Mouse (Mus musculus): Measurements from ENCODE around the gene Kmt2d.

DNA sequence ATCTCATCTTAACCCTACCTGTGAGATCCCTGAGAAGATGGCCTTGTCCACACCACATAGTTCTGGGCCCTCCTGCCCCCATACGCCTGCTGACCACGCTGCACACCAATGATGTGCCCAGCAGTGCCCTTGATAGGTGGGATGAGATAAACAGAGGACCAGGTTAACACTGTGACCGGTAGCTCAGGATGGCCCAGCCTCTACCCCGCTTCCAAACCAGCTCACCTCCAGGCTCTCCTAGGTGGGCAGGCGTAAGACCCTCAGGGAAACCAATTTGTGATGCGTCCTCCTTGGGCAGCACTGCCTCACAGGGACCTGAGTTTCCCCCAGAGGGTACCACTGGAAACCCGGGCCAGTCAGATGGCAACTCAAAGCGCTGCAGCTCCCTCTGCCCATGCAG is 5.2 kb downstream of the Kmt2d start:
- TF ChIP-seq MXI1 (IDR thresholded peaks at IDR 0.05; ENCODE audit: low read depth, low read length) = no peak
- TF ChIP-seq MAX (IDR thresholded peaks at IDR 0.05; ENCODE audit: low read length) = no peak
- TF ChIP-seq CTCF (conservative IDR thresholded peaks at IDR 0.05 in 1 of 2, IDR thresholded peaks at IDR 0.05 in 1 of 2; ENCODE audit: low read depth in 2 of 2, low read length in 2 of 2) = no peak
